Mouse (Mus musculus) hindbrain, embryonic 14.5 days (tissue): ENCODE results near the gene Wdr25. TPM values are rescaled to one million over a fixed set of nuclear protein-coding genes. Genes with fewer than 3 reads are reported as not detected.

Experiments used
- ATAC-seq: fragments of 200-750 bp; cut with Nextera tagmentation; 2 replicates; pipeline ENCODE4 v1.8.0; 2017; ENCODE audit warnings: moderate number of reproducible peaks, mild to moderate bottlenecking, moderate TSS enrichment, moderate library complexity; ENCODE audit not compliant: low FRiP score
- DNase-seq: peaks from one replicate; pipeline ENCODE4 v3.0.0-alpha.2; 2015; ENCODE audit warnings: low spot score
- H3K27ac ChIP-seq: fragments of 300-500 bp; sonication (generic); 2 replicates; pipeline ENCODE4 v1.5.1; 2014; ENCODE audit warnings: mild to moderate bottlenecking, moderate library complexity
- H3K27me3 ChIP-seq: fragments of 300-500 bp; sonication (generic); 2 replicates; pipeline ENCODE4 v1.6.1; 2014; ENCODE audit warnings: mild to moderate bottlenecking, low read length, mixed read lengths; ENCODE audit not compliant: control insufficient read depth, insufficient read depth
- H3K36me3 ChIP-seq: fragments of 300-500 bp; sonication (generic); replicated peaks from 2 replicates; pipeline ENCODE4 v1.6.1; 2014; ENCODE audit not compliant: control insufficient read depth, insufficient read depth
- H3K4me1 ChIP-seq: fragments of 300-500 bp; sonication (generic); replicated peaks from 2 replicates; pipeline ENCODE4 v1.6.1; 2014; ENCODE audit warnings: antibody characterized with exemption, low read length, mixed read lengths; ENCODE audit not compliant: control insufficient read depth, insufficient read depth
- H3K4me2 ChIP-seq: fragments of 300-500 bp; sonication (generic); replicated peaks from 2 replicates; pipeline ENCODE4 v1.6.1; 2014; ENCODE audit warnings: mild to moderate bottlenecking, moderate library complexity
- H3K4me3 ChIP-seq: fragments of 300-500 bp; sonication (generic); replicated peaks from 2 replicates; pipeline ENCODE4 v1.5.1; 2014; ENCODE audit warnings: mild to moderate bottlenecking, low read length
- H3K9ac ChIP-seq: fragments of 300-500 bp; sonication (generic); 2 replicates; pipeline ENCODE4 v1.6.1; 2014
- H3K9me3 ChIP-seq: fragments of 300-500 bp; sonication (generic); 2 replicates; pipeline ENCODE4 v1.6.1; 2016; ENCODE audit warnings: low read length; ENCODE audit not compliant: control insufficient read depth
- WGBS: fragments of 180-500 bp; shearing (Covaris S2); extraction: QIAGEN DNeasy Blood & Tissue Kit; methylation state at CpG from one replicate; pipeline ENCODE4 v1.1.7; 2014; 5-methylcytosine and 5-hydroxymethylcytosine counted together
- polyA plus RNA-seq: library from polyadenylated mRNA; unstranded; fragments of >200 nt; fragmentation: Nextera tagmentation; extraction: Ambion mirVana; gene quantifications from 2 replicates; pipeline ENCODE4 v1.2.1, GENCODE M21; 2014

Gene Wdr25
- polyA plus RNA-seq, 1 experiment from 2014 or later: 4.0 TPM

DNA sequence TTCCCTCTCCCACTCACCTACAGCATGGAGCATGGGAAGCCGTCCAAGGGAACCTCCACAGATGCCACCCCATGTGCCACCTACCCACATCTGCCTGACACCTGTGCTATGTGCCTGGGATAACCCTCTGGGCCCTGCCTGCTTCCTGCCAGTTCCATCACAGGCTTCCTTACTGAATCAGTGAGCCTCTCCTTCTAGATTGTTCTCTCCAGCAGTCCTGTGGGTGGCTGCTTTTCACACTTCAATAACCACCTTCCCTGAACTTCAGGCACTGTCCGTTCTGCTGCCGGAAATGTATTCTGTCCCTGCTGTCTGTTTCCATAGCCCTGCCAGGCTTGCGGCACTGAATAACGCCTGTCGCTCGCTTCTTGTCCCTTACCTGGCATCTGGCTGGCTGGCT, 152.2 kb downstream of the Wdr25 start:
- no peak overlapping the region for H3K9ac ChIP-seq
- H3K36me3 ChIP-seq: no peaks in the 10 kb centered on the region
- H3K27ac ChIP-seq: no peak overlapping the region
- no peaks in the 10 kb centered on the region for H3K4me1 ChIP-seq
- no peak for DNase-seq
- no peak overlapping the region for H3K4me3 ChIP-seq
- peaks cover 5% of the 10 kb centered on the region; the same call in 1 of the 2 replicates for H3K27me3 ChIP-seq
- no peaks in the 10 kb centered on the region for H3K9me3 ChIP-seq
- ATAC-seq: no peak
- no peak overlapping the region for H3K4me2 ChIP-seq
- whole genome bisulfite sequencing: 78% methylated on average over 7 of the region's 7 CpGs

DNA sequence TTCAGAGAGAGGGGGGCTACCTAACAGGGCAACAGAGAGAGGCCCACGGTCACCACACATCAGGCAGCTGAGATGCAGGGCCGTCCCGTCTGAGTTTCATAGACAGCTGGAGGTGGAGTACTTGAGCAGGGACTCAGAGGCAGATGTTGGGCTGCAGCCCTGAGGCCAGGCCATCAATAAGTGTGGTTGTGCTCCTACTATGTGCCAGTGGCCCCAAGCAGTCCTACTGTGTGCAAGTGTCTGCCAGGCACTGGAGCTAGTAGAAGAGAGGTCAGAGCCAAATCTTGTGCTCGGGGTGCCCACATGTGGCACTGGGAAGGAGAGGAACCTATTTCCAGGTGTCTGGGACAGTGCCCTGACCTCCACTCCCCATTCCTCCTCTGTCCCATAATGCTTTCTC, 156.5 kb downstream of the Wdr25 start:
- Histone ChIP-seq H3K27me3 (peaks cover 45% of the 10 kb centered on the region), H3K36me3 (no peaks in the 10 kb centered on the region), H3K9me3 (no peaks in the 10 kb centered on the region), H3K4me1 (peaks cover 7% of the 10 kb centered on the region; the same call in 1 of the 2 replicates), H3K27ac (no peak overlapping the region), H3K4me3 (no peak overlapping the region), H3K9ac (no peak overlapping the region), H3K4me2 (no peak overlapping the region)
- ATAC-seq (no peak), DNase-seq (no peak)
- 82% methylated on average over 4 of the region's 4 CpGs for WGBS

DNA sequence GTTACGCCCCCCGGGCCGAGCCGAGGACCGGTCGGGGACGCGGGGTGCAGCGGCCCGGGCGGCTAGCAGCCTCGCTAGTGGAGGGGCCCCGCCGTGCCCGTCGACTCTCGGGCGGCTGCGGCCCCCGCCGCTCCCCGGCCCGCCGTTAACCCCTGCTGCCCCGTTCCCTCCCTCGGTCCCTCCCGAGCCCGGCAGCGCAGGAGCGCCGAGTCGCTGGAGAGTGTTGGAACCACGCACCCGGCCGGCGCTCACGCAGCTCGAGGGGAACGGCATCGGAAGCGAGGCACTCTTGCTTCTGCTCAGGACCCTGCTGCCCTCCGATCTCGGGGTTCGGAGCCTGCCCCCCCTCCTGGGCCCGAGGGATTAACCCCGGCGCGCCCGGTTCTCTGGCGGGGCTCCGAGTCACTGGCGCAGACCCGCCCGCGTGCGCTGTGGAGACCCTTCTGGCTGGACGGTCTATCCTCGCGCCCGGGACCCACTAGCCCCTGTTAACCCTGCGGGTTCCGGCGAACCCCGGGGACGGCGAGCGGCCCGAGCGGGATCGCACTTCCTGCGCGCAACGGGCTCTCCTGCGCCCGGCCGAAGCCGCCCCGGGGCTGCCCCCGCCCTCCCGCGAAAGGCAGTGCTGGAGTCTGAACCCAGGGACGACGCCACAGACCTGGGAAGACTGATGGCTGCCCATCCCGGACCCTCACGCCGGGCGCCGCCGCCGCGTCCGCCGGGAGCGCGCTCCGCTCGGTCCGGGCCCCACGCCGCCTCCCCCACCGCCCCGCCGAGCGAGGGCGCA, 159.8 kb downstream of the Wdr25 start:
- Histone ChIP-seq H3K36me3 (no peaks in the 10 kb centered on the region), H3K27me3 (peaks cover 54% of the 10 kb centered on the region), H3K4me1 (peaks cover 7% of the 10 kb centered on the region; the same call in 1 of the 2 replicates), H3K4me3 (peak overlapping the region; percentile 55), H3K4me2 (peak overlapping the region; percentile 97), H3K9ac (peak overlapping the region; percentile 66), H3K9me3 (no peaks in the 10 kb centered on the region), H3K27ac (no peak overlapping the region)
- DNase-seq: no peak
- under 1% methylated on average over 94 of the region's 105 CpGs for WGBS
- ATAC-seq: peak; percentile 23; the same call in 1 of the 2 replicates

DNA sequence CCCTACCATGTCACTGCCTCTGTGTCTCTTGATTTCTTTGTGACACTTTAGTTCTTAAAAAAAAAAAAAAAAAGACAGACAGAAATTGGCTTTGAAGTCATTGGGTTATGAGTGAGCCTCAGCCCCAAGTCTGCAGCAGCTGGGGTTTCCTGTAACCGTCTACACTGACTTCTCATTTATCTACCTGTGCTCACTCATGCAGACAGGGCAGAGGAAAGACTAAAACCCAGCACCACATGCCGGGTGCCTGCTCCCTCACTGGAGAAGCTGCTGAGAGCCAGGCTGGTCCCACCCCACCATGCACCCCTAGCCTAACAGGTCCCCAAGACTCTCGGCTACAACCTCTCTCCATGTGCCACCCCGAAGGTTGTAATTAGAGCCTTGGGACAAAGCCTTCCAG, 164.3 kb downstream of the Wdr25 start:
- no peak overlapping the region for H3K27ac ChIP-seq
- no peak overlapping the region for H3K9ac ChIP-seq
- no peaks in the 10 kb centered on the region for H3K36me3 ChIP-seq
- ATAC-seq: no peak
- H3K9me3 ChIP-seq: no peaks in the 10 kb centered on the region
- no peak overlapping the region for H3K4me3 ChIP-seq
- peaks cover 7% of the 10 kb centered on the region; the same call in 1 of the 2 replicates for H3K4me1 ChIP-seq
- 75% methylated on average over 4 of the region's 4 CpGs for WGBS
- H3K27me3 ChIP-seq: peaks cover 30% of the 10 kb centered on the region
- DNase-seq: no peak
- H3K4me2 ChIP-seq: no peak overlapping the region

DNA sequence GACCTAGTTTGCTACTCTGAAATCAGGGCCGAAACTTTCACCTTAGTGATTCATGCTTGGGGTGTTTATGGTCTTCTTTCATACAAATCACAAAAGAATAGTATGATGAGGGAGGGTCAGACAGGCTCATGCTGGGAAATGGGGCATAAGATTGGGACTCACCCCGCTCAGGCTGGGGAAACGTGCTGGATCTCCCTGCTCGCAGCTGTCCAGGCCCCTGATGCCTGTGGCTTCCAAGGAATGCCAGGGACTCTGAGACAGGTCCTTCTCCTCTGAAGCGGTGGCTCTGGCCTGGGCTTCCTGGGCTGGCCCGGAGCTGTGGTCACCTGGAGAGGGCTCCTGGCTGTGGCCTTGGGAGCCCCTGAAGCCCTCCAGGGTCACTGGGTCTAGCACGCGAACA, 165.2 kb downstream of the Wdr25 start:
- WGBS: 86% methylated on average over 8 of the region's 8 CpGs
- Histone ChIP-seq H3K4me3 (no peak overlapping the region), H3K9ac (no peak overlapping the region), H3K27ac (no peak overlapping the region), H3K9me3 (no peaks in the 10 kb centered on the region), H3K4me1 (peaks cover under 1% of the 10 kb centered on the region; the same call in 1 of the 2 replicates), H3K4me2 (no peak overlapping the region), H3K36me3 (no peaks in the 10 kb centered on the region), H3K27me3 (peaks cover 22% of the 10 kb centered on the region; the same call in 1 of the 2 replicates)
- no peak for ATAC-seq
- DNase-seq: no peak

DNA sequence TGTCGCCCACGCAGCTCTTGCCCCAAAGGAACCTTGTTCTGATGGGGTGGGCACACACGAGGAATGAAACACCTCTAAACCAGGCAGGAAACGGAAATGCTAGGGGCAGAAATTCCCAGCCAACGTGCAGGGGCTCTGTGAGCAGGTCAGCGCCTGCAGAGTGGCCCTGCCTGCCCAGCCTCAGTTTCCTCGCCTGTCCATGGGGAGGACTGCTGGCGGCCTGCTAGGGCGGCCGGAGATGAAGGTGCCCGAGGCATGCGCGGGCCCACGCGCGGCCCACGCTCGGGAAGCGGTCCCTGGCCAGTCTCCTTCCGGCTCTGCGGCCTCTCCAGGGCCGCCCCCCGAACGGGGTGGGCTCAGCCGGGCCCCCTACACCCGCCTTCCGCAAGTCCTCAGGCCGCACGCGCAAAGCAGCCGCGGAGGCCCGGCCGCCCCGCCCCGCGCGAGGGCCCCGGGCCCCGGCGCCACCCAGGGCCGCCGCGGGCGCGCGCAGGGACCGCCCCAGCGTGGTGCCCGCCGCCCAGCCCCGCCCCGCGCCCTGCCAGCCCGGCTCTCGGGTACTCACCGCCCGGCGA, 174.2 kb downstream of the Wdr25 start:
- peak; percentile 84 for ATAC-seq
- H3K27ac ChIP-seq: peak overlapping the region; percentile 67

DNA sequence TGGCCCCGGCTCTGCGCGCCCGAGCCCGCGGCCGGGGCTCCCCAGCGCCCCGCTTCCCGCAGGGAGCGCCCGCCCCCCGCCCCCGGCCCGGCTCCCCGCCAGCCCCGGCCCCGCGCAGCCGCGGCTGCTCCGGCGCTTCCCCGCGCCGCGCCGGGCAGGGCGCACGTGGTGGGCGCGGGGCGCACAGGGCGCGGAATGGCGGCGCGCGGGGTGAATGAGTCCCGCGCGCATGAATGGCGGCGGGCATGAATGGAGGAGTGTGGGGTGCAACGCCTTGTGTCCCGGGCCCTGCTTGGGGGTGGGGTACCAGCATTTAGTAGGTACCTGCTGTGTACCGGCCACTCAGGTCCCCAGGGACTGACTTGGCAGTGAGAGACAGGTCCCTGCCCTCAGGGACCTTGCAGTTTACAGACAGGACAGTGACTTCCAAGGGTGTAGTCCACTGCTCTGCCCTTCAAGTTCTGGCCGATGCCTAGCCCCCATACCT, 174.8 kb downstream of the Wdr25 start, which contains the start of gene Begain:
Begain (minus strand) TSS at position 51 of the 487 bp plus-strand sequence.
- Histone ChIP-seq H3K27me3 (no peaks in the 10 kb centered on the region), H3K4me3 (peak within 1 kb of the TSS; percentile 42), H3K4me2 (peak within 1 kb of the TSS; percentile 64), H3K9ac (peak within 1 kb of the TSS; percentile 82), H3K27ac (peak within 1 kb of the TSS; percentile 67), H3K4me1 (peaks cover 16% of the 10 kb centered on the region), H3K9me3 (no peaks in the 10 kb centered on the region), H3K36me3 (no peaks in the 10 kb centered on the region)
- WGBS: 1% methylated on average over 30 of the region's 48 CpGs
- ATAC-seq (peak; percentile 69), DNase-seq (peak; percentile 43)

More for the DNA sequence above, 174.2 kb downstream of the Wdr25 start:
- Histone ChIP-seq H3K27me3 (no peaks in the 10 kb centered on the region), H3K9ac (peak overlapping the region; percentile 82), H3K36me3 (no peaks in the 10 kb centered on the region), H3K4me3 (peak overlapping the region; percentile 42), H3K9me3 (no peaks in the 10 kb centered on the region), H3K4me1 (peaks cover 16% of the 10 kb centered on the region), H3K4me2 (peak overlapping the region; percentile 64)
- peak; percentile 47 for DNase-seq
- 3% methylated on average over 37 of the region's 59 CpGs for WGBS

DNA sequence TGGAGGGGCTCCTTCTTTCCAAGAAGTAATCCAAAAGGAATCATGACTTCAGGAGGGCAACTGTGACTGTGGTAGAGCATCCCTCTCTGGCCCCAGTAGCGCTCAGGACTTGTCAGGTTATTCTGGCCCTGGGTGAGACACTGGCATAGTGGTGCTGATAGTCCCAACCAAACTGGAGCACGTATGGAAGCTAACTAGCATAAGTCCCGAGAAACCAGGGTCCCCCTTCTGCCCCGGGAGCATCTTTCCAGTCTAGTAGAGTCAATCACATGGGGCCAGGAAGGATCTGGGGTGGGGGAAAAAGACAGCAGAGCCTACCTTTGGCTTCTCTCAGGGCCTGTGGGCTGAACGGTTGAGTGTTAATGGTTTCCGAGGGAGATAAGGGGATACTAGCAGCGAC, 175.3 kb downstream of the Wdr25 start:
- H3K27me3 ChIP-seq: no peaks in the 10 kb centered on the region
- peak overlapping the region; percentile 82; the same call in 1 of the 2 replicates for H3K9ac ChIP-seq
- 79% methylated on average over 7 of the region's 7 CpGs for WGBS

DNA sequence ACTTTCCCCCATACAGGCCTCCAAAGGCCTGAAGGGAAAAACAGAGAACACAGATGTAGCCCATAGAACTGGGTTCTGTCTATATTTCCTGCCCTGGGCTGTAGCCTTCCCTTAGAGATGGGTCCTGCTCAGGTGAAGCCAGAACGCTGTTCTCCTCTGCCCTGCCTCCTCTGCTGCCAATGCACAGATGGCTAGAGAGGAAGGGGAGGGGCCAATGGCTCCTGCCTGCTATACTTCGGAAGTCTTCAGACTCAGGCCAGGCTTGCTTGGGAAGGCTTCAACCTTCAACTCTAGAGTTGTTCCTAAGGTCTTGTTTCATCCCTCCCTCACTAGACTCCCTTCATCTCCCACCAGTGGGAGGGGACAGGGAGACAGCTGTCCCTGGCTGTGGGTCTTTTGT, 176.3 kb downstream of the Wdr25 start:
- H3K27ac ChIP-seq: no peak overlapping the region
- 46% methylated on average over 2 of the region's 2 CpGs for WGBS
- H3K4me3 ChIP-seq: no peak overlapping the region
- H3K9ac ChIP-seq: no peak overlapping the region
- H3K9me3 ChIP-seq: no peaks in the 10 kb centered on the region
- no peak for DNase-seq
- ATAC-seq: no peak
- peaks cover 16% of the 10 kb centered on the region for H3K4me1 ChIP-seq
- H3K27me3 ChIP-seq: no peaks in the 10 kb centered on the region
- H3K36me3 ChIP-seq: no peaks in the 10 kb centered on the region
- H3K4me2 ChIP-seq: no peak overlapping the region

More for the DNA sequence above, 175.3 kb downstream of the Wdr25 start:
- no peak for ATAC-seq
- no peaks in the 10 kb centered on the region for H3K9me3 ChIP-seq
- H3K4me3 ChIP-seq: peak overlapping the region; percentile 42
- no peak overlapping the region for H3K27ac ChIP-seq
- peak overlapping the region; percentile 64 for H3K4me2 ChIP-seq
- DNase-seq: no peak
- H3K36me3 ChIP-seq: no peaks in the 10 kb centered on the region
- H3K4me1 ChIP-seq: peaks cover 16% of the 10 kb centered on the region
